Mouse (Mus musculus) small intestine, adult 2 months (tissue): ENCODE data around the gene Adap1. TPM values are rescaled to one million over a fixed set of nuclear protein-coding genes. Genes with fewer than 3 reads are reported as not detected.

Experiments
- H3K27ac ChIP-seq: fragments of 200-500 bp; 2 replicates; pipeline ENCODE4 v1.5.1; 2012; ENCODE audit warnings: low read depth, low read length, control low read depth, inconsistent platforms; ENCODE audit not compliant: insufficient read depth
- H3K27me3 ChIP-seq: fragments of 200-500 bp; 2 replicates; pipeline ENCODE4 v1.6.1; 2012; ENCODE audit warnings: mild to moderate bottlenecking, moderate library complexity, low read length, inconsistent platforms; ENCODE audit not compliant: control insufficient read depth, insufficient read depth
- H3K36me3 ChIP-seq: fragments of 200-500 bp; 2 replicates; pipeline ENCODE4 v1.6.1; 2012; ENCODE audit warnings: mild to moderate bottlenecking, low read length, control low read depth, inconsistent platforms; ENCODE audit not compliant: control insufficient read depth, insufficient read depth
- H3K4me1 ChIP-seq: fragments of 200-500 bp; 2 replicates; pipeline ENCODE4 v1.6.1; 2012; ENCODE audit warnings: low read length, inconsistent platforms, mixed read lengths; ENCODE audit not compliant: control insufficient read depth, insufficient read depth, insufficient read length
- H3K4me3 ChIP-seq: fragments of 200-500 bp; 2 replicates; pipeline ENCODE4 v1.5.1; 2012; ENCODE audit warnings: low read depth, mild to moderate bottlenecking, control low read depth, inconsistent platforms, low read length, moderate library complexity
- CTCF ChIP-seq: fragments of 200-500 bp; IDR thresholded peaks from 2 replicates; pipeline ENCODE4 v1.5.1; 2012; ENCODE audit warnings: low read depth, mild to moderate bottlenecking, control low read depth, inconsistent platforms, low read length, moderate library complexity, mixed read lengths; ENCODE audit not compliant: insufficient replicate concordance, insufficient read length; ENCODE audit errors: extremely low read depth
- POLR2A ChIP-seq: fragments of 200-500 bp; IDR thresholded peaks from 2 replicates; pipeline ENCODE4 v1.6.1; 2012; ENCODE audit warnings: low read depth, mild to moderate bottlenecking, control low read depth, inconsistent platforms, low read length, moderate library complexity
- WGBS: fragments of 180-500 bp; shearing (Covaris S2); methylation state at CpG from one replicate; pipeline ENCODE4 v1.1.7; 2018; 5-methylcytosine and 5-hydroxymethylcytosine counted together
- polyA plus RNA-seq: library from polyadenylated mRNA; depleted of rRNA; stranded (reverse); fragments of >200 nt; gene quantifications from 2 replicates; pipeline ENCODE4 v1.2.3, GENCODE M21; 2012

The Adap1 gene
- polyA plus RNA-seq, 1 experiment = 234 TPM

DNA sequence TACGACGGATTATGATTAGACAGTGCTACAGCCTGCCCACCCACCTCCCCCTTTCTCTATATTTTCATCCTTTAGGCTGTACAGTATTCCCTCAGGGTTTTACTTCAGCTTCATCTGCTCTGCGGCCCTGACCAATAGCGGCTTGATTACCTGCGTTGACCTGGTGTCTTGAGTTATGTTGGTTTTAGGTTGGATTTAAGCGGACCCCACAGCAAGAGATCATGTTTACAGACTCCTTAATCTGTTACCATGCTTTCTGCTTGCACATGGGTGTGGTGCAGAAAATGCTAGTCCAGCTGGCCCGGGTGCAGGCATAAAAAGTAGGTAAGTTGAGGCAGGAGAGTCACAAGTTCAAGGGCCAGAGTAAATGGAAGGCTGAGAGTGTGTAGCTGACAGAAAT, 74.1 kb downstream of the Adap1 start:
- Histone ChIP-seq H3K27ac (peak overlapping the region; percentile 61; the same call in 1 of the 2 replicates), H3K27me3 (no peaks in the 10 kb centered on the region), H3K4me1 (peaks cover 5% of the 10 kb centered on the region; the same call in 1 of the 2 replicates), H3K4me3 (no peak overlapping the region), H3K36me3 (peaks cover 29% of the 10 kb centered on the region)
- TF ChIP-seq POLR2A (no peak), CTCF (no peak)
- 75% methylated on average over 7 of the region's 7 CpGs for WGBS

DNA sequence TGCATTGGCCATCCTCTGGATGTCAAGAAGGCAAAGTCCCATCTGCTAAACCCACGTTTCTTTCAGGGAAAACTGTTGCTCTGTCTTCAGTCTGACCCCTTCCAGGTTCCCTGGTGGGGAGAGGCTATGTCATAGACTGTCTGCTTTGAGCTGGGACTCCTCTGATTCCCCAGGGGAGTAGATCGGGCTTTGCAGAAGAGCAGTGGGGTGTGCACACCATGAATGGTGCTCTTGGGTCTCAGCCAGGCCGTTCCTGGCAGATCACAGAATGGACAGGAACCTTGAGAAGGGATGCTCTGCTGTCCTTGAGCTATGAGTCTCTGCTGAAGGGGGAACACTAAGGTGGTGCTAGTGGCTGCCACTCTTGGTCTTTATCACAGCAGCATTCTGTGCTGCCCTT, 76.6 kb downstream of the Adap1 start:
- peaks cover 47% of the 10 kb centered on the region for H3K36me3 ChIP-seq
- no peak overlapping the region for H3K4me3 ChIP-seq
- peaks cover 5% of the 10 kb centered on the region; the same call in 1 of the 2 replicates for H3K4me1 ChIP-seq
- H3K27me3 ChIP-seq = no peaks in the 10 kb centered on the region
- no peak overlapping the region for H3K27ac ChIP-seq
- 69% methylated on average over 3 of the region's 3 CpGs for WGBS
- no peak for TF ChIP-seq POLR2A
- TF ChIP-seq CTCF = no peak

DNA sequence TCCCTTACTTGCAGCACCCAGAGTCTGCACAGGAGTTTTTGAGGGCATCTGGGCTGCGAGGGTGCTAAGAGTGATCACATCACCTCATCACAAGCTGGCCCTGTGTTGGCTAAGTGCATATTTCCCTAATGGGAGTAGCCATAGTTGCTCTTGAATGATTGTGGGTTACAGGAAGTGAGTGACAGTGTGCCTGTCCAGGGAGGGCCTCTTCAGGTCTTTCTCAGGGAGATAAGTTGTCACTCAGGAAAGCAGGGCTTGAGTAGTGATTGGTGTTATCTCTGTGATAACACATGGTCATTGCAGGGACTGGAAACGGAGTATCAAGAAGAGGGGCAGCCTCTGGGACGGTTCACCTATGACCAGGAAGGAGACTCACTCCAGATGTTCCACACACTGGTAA, 77.7 kb downstream of the Adap1 start:
- H3K36me3 ChIP-seq = peaks cover 55% of the 10 kb centered on the region
- WGBS = 86% methylated on average over 3 of the region's 3 CpGs
- H3K27me3 ChIP-seq = no peaks in the 10 kb centered on the region
- no peak overlapping the region for H3K27ac ChIP-seq
- no peak overlapping the region for H3K4me3 ChIP-seq
- TF ChIP-seq POLR2A (no peak), CTCF (no peak)
- H3K4me1 ChIP-seq = no peaks in the 10 kb centered on the region

DNA sequence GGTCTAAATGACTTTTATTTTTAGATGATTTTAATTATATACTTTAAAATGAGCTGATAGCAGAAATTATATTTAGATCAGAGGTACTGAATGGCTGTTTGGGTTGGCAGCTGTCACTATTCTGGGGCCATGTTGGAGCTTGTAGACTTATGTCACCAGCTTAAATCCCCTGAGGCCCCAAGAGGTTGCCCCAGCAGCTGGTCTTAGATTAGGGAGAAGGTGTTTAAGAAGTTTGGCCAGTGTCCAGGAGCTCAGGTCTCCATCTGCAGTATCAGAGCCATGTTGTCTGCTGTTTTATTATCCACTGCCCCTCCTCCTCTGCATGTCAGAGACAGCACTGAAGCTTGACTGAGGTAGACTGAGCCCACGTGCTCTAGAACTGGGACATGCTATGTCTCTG, 82.0 kb downstream of the Adap1 start:
- 64% methylated on average over 1 of the region's 1 CpGs for WGBS
- TF ChIP-seq CTCF = no peak
- no peak for TF ChIP-seq POLR2A
- peaks cover 10% of the 10 kb centered on the region; the same call in 1 of the 2 replicates for H3K4me1 ChIP-seq
- no peak overlapping the region for H3K4me3 ChIP-seq
- H3K36me3 ChIP-seq = peaks cover 77% of the 10 kb centered on the region
- H3K27ac ChIP-seq = no peak overlapping the region
- no peaks in the 10 kb centered on the region for H3K27me3 ChIP-seq

DNA sequence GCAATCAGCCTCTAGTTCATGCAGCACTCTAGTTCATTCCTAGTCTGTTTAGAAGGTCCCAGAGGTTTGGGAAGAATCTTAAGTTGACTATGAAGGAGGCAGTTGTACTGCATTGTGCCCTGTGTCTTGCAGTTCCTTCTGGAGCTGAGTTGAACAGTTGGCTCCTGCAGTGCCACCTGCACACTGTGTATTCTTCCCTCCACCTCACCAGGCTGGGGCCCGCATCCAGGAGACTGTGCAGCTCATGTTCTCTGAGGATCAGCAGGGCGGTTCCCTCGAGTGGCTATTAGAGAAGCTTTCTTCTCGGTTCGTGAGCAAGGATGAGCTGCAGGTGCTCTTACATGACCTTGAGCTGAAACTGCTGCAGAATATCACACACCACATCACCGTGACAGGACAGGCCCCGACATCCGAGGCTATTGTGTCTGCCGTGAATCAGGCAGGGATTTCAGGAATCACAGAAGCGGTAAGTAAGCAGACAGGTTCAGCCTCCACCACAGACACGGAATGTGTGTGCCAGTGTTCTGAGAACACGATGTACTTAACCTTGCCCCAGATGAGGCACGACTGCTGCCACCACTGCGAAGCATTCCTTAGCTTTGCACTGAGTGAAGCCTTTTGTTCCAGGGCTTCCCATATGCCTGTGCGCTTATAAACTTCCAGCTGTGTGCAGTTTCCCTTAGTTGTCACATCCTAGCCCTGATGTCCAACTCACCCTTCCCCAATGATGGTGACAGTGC, 84.2 kb downstream of the Adap1 start:
- 89% methylated on average over 15 of the region's 15 CpGs for WGBS
- Histone ChIP-seq H3K27me3 (no peaks in the 10 kb centered on the region), H3K36me3 (peaks cover 78% of the 10 kb centered on the region), H3K4me1 (peaks cover 10% of the 10 kb centered on the region; the same call in 1 of the 2 replicates), H3K27ac (peak overlapping the region; percentile 79; the same call in 1 of the 2 replicates), H3K4me3 (no peak overlapping the region)
- no peak for TF ChIP-seq POLR2A
- TF ChIP-seq CTCF = no peak

DNA sequence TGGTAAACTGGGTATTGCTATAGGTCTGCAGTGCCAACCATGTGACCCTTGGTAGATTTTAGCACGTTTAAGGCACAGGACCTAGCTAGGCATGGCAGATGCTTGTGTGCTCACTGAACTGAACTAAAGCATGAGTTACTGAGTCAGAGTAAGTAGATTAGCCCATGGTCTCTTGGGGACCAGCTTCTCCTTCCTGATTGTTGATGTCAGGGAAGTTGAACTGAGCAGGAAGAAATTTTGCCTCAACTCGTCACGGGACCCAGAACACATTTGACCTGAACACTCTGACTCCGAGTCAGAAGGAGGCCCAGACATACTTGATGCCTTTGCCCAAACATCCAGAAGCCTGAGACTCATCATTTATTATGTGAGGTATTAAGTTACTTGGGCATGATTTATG, 88.0 kb downstream of the Adap1 start:
- Histone ChIP-seq H3K27me3 (no peaks in the 10 kb centered on the region), H3K36me3 (peaks cover 79% of the 10 kb centered on the region), H3K27ac (no peak overlapping the region), H3K4me3 (no peak overlapping the region), H3K4me1 (peaks cover 10% of the 10 kb centered on the region; the same call in 1 of the 2 replicates)
- TF ChIP-seq CTCF = no peak
- TF ChIP-seq POLR2A = no peak
- 78% methylated on average over 4 of the region's 4 CpGs for WGBS

DNA sequence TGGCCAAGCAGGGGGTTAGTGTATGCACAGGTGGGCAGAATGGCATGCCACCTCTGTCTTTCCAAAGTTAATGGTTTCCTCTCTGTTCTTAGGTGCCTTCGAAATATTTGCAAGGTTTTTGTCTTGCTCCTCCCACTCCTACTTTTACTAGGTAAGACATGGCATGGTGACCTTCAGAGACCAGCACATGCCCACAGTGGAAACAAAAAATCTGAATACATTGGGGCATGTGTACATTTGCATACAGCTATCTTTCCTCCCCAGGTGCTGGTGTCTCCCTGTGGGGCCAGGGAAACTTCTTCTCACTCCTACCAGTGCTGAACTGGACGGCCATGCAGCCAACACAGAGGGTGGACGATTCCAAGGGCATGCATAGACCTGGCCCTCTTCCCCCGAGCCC, 91.0 kb downstream of the Adap1 start:
- WGBS = 90% methylated on average over 4 of the region's 4 CpGs
- peaks cover 72% of the 10 kb centered on the region for H3K36me3 ChIP-seq
- TF ChIP-seq POLR2A (no peak), CTCF (no peak)
- H3K27ac ChIP-seq = no peak overlapping the region
- H3K4me1 ChIP-seq = no peaks in the 10 kb centered on the region
- no peaks in the 10 kb centered on the region for H3K27me3 ChIP-seq
- H3K4me3 ChIP-seq = no peak overlapping the region
